Mouse (Mus musculus) forebrain, embryonic 11.5 days (tissue): ENCODE data around the gene Dicer1. TPM values are rescaled to one million over a fixed set of nuclear protein-coding genes. Genes with fewer than 3 reads are reported as not detected.

Source experiments
- ATAC-seq: fragments of 200-750 bp; cut with Nextera tagmentation; replicated peaks from 2 replicates; pipeline ENCODE4 v1.8.0; 2017; ENCODE audit warnings: moderate TSS enrichment; ENCODE audit not compliant: low FRiP score
- DNase-seq: peaks from one replicate; pipeline ENCODE4 v3.0.0-alpha.2; 2017; ENCODE audit warnings: low spot score
- H3K27ac ChIP-seq: fragments of 300-500 bp; sonication (generic); 2 replicates; pipeline ENCODE4 v1.5.1; 2014; ENCODE audit warnings: low read depth, low read length
- H3K27me3 ChIP-seq: fragments of 300-500 bp; sonication (generic); 2 replicates; pipeline ENCODE4 v1.6.1; 2014; ENCODE audit warnings: mild to moderate bottlenecking, low read length, mixed read lengths; ENCODE audit not compliant: control insufficient read depth, insufficient read depth
- H3K36me3 ChIP-seq: fragments of 300-500 bp; sonication (generic); 2 replicates; pipeline ENCODE4 v1.6.1; 2014; ENCODE audit warnings: mild to moderate bottlenecking, low read length, moderate library complexity, mixed read lengths; ENCODE audit not compliant: control insufficient read depth, insufficient read depth
- H3K4me1 ChIP-seq: fragments of 300-500 bp; sonication (generic); replicated peaks from 2 replicates; pipeline ENCODE4 v1.6.1; 2014; ENCODE audit warnings: low read length, mixed read lengths; ENCODE audit not compliant: control insufficient read depth, insufficient read depth
- H3K4me2 ChIP-seq: fragments of 300-500 bp; sonication (generic); 2 replicates; pipeline ENCODE4 v1.6.1; 2014; ENCODE audit warnings: low read depth, mild to moderate bottlenecking, low read length, moderate library complexity, mixed read lengths; ENCODE audit not compliant: severe bottlenecking
- H3K4me3 ChIP-seq: fragments of 300-500 bp; sonication (generic); 2 replicates; pipeline ENCODE4 v1.5.1; 2014; ENCODE audit warnings: low read depth, low read length
- H3K9ac ChIP-seq: fragments of 300-500 bp; sonication (generic); 2 replicates; pipeline ENCODE4 v1.6.1; 2014; ENCODE audit warnings: low read length
- H3K9me3 ChIP-seq: fragments of 300-500 bp; sonication (generic); 2 replicates; pipeline ENCODE4 v1.6.1; 2016; ENCODE audit warnings: low read length, mixed read lengths; ENCODE audit not compliant: control insufficient read depth
- WGBS: fragments of 180-500 bp; shearing (Covaris S2); extraction: QIAGEN DNeasy Blood & Tissue Kit; methylation state at CpG from one replicate; pipeline ENCODE4 v1.1.7; 2014; 5-methylcytosine and 5-hydroxymethylcytosine counted together
- polyA plus RNA-seq: library from polyadenylated mRNA; unstranded; fragments of >200 nt; fragmentation: Nextera tagmentation; extraction: Ambion mirVana; gene quantifications from 2 replicates; pipeline ENCODE4 v1.2.1, GENCODE M21; 2014

Dicer1 gene
- polyA plus RNA-seq, 1 experiment from 2014 or later = 39.2 TPM

DNA sequence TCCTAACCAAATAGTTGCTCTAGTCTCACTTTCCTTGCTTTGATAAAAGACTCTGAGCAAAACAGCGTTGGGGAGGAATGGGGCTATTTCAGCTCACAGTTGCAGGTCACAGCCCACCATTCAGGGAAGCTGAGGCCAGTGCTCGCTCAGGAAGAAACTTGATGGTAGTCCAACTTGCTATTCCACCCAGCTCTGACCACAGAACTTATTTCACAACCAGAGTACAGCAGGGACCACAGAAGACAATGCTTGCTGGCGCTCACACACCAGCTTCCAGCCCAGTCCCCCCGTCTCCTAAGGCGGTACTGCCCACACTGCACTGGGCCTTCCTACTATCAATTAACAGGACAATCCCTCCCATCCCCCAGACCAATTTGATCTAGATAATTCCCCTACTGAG, 36.3 kb downstream of the Dicer1 start:
- DNase-seq = no peak
- Histone ChIP-seq H3K27me3 (no peaks in the 10 kb centered on the region), H3K36me3 (peaks cover 3% of the 10 kb centered on the region; the same call in 1 of the 2 replicates), H3K4me3 (no peak overlapping the region), H3K27ac (no peak overlapping the region), H3K9ac (no peak overlapping the region), H3K4me2 (no peak overlapping the region), H3K9me3 (no peaks in the 10 kb centered on the region), H3K4me1 (no peaks in the 10 kb centered on the region)
- 86% methylated on average over 5 of the region's 5 CpGs for WGBS
- no peak for ATAC-seq

DNA sequence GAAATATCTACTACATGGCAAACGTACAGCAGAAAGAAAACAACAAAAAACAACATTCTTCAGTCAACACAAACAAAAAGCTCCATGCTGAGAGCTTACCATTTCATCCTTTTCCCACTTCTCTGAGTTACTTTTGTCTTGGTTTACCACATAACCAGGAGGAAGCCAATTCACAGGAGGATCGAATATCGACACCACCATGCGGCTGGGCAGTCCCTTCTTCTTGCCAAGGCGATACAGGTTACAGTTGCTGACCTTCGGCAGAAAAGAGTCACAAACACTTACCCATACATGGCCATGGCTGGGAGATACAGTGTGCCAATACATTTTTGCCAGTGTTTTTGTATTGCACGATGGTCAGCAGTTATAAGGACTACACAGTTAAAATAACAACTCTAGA, 51.5 kb downstream of the Dicer1 start:
- H3K4me2 ChIP-seq = no peak overlapping the region
- no peak for DNase-seq
- no peaks in the 10 kb centered on the region for H3K9me3 ChIP-seq
- WGBS = 75% methylated on average over 7 of the region's 7 CpGs
- no peaks in the 10 kb centered on the region for H3K27me3 ChIP-seq
- H3K4me1 ChIP-seq = no peaks in the 10 kb centered on the region
- ATAC-seq = no peak
- H3K36me3 ChIP-seq = peaks cover 18% of the 10 kb centered on the region; the same call in 1 of the 2 replicates
- H3K27ac ChIP-seq = no peak overlapping the region
- H3K9ac ChIP-seq = no peak overlapping the region
- no peak overlapping the region for H3K4me3 ChIP-seq

DNA sequence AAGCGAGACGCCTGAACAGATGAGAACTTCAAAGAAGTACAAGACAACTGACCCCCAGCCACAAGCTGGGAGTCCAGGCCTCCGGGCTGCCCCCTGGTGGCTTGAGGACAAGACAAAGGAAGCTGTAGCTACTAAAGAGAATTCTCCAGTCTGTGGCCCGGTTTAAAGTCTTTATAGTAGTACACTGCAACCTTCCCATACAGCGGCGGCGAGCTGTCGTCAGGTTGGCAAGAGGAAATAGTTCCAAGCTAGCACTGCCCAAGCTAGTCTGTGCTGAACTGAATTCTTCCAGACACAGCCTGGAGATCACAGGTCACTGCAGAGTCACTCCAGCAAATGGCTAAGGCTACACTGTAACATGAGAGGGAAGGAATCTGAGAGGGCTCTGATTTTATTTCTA, 52.0 kb downstream of the Dicer1 start:
- Histone ChIP-seq H3K9ac (no peak overlapping the region), H3K9me3 (no peaks in the 10 kb centered on the region), H3K4me1 (no peaks in the 10 kb centered on the region), H3K4me3 (no peak overlapping the region), H3K27ac (no peak overlapping the region), H3K4me2 (no peak overlapping the region), H3K36me3 (peaks cover 18% of the 10 kb centered on the region; the same call in 1 of the 2 replicates), H3K27me3 (no peaks in the 10 kb centered on the region)
- DNase-seq (peak; percentile 74), ATAC-seq (no peak)
- 50% methylated on average over 8 of the region's 8 CpGs for WGBS

DNA sequence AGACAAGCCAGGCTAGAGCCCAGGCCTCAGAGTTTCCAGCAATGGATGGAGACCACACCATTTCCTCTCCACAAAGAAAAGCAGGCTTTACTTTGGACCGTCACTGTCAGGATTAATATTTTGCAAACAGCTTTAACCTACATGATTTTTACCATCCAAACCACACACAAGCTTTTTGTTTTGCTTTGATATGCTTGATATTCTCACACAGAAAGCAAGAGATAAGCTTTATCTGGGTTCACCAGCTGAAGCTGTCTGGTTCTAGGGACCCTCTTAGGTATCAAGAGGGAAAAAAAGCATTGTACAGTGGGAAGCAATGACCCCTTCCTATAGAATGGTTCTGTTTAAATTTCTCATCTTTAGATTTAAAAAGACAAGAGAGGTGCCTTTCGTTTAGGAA, 56.2 kb downstream of the Dicer1 start:
- Histone ChIP-seq H3K9me3 (no peaks in the 10 kb centered on the region), H3K4me1 (no peaks in the 10 kb centered on the region), H3K9ac (no peak overlapping the region), H3K4me3 (no peak overlapping the region), H3K27ac (no peak overlapping the region), H3K4me2 (no peak overlapping the region), H3K27me3 (no peaks in the 10 kb centered on the region), H3K36me3 (peaks cover 11% of the 10 kb centered on the region; the same call in 1 of the 2 replicates)
- DNase-seq = no peak
- WGBS = 100% methylated on average over 2 of the region's 2 CpGs
- ATAC-seq = no peak

GRCm38 (mm10) chr12:104692864-104693263, 58.9 kb downstream of the Dicer1 start:
- no peak for DNase-seq
- H3K4me3 ChIP-seq = no peak overlapping the region
- no peak overlapping the region for H3K9ac ChIP-seq
- no peak overlapping the region for H3K4me2 ChIP-seq
- 74% methylated on average over 12 of the region's 12 CpGs for WGBS
- no peak overlapping the region for H3K27ac ChIP-seq
- no peak for ATAC-seq
- no peaks in the 10 kb centered on the region for H3K9me3 ChIP-seq
- no peaks in the 10 kb centered on the region for H3K4me1 ChIP-seq
- H3K27me3 ChIP-seq = no peaks in the 10 kb centered on the region
- H3K36me3 ChIP-seq = peaks cover 16% of the 10 kb centered on the region

GRCm38 (mm10) chr12:104690412-104690811, 61.3 kb downstream of the Dicer1 start:
- DNase-seq (no peak), ATAC-seq (no peak)
- WGBS = 92% methylated on average over 7 of the region's 7 CpGs
- Histone ChIP-seq H3K4me1 (no peaks in the 10 kb centered on the region), H3K36me3 (peaks cover 12% of the 10 kb centered on the region), H3K4me2 (no peak overlapping the region), H3K27ac (no peak overlapping the region), H3K4me3 (no peak overlapping the region), H3K9me3 (no peaks in the 10 kb centered on the region), H3K27me3 (no peaks in the 10 kb centered on the region), H3K9ac (no peak overlapping the region)

DNA sequence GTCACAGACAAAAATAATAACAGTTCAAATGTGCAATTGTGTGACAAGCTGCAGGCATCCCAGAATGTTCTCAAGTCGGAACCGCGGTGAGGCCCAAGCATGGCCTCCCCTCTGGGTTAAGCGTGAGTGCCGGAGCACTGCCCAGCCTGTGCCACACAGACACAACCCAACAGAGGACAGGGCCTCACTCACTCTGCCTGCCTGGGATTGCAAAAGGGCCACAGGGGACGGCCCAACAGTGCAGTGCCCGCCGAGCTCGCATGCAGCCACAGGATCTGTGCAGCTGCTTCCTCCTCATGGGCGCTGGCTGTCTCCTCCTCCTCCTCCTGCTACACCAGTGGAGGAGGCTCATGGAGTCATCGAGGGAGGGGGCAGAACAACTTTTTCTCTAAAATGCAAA, 62.9 kb downstream of the Dicer1 start:
- no peaks in the 10 kb centered on the region for H3K9me3 ChIP-seq
- peaks cover 8% of the 10 kb centered on the region for H3K36me3 ChIP-seq
- H3K27me3 ChIP-seq = no peaks in the 10 kb centered on the region
- DNase-seq (no peak), ATAC-seq (no peak)
- H3K4me2 ChIP-seq = no peak overlapping the region
- H3K9ac ChIP-seq = no peak overlapping the region
- no peaks in the 10 kb centered on the region for H3K4me1 ChIP-seq
- H3K4me3 ChIP-seq = no peak overlapping the region
- no peak overlapping the region for H3K27ac ChIP-seq
- WGBS = 94% methylated on average over 11 of the region's 11 CpGs

DNA sequence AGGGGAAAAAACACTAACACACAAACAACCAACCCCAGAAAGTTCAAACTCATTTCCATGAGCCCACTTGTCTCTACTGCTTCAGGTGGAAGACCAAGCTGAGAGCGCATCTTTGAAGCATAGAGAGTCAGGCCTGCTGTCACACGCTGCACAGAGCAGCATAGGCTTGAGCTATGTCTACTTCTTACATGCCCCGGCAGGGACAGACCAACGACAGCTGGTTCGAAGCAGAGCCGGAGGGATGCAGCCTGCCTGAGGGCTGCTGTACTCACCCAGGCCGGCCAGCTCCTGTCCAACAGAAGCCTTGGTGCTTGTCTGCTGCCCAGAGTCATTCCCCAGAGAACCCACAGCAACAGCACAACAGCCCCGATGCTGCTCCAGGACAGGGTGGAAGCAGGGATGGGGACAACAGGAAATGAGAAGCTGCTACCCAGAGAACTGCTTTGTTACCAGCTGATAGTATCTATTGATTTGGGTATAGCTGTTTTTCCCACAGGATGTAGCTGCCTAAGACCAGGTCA, 67.3 kb downstream of the Dicer1 start:
- H3K9me3 ChIP-seq = peaks cover 4% of the 10 kb centered on the region; the same call in 1 of the 2 replicates
- DNase-seq (no peak), ATAC-seq (no peak)
- H3K4me1 ChIP-seq = peaks cover 2% of the 10 kb centered on the region; the same call in 1 of the 2 replicates
- H3K36me3 ChIP-seq = no peaks in the 10 kb centered on the region; the same call in 1 of the 2 replicates
- no peak overlapping the region for H3K4me2 ChIP-seq
- no peaks in the 10 kb centered on the region for H3K27me3 ChIP-seq
- no peak overlapping the region for H3K27ac ChIP-seq
- H3K4me3 ChIP-seq = no peak overlapping the region
- H3K9ac ChIP-seq = no peak overlapping the region
- 82% methylated on average over 8 of the region's 8 CpGs for WGBS

- no peak for DNase-seq
- Histone ChIP-seq H3K9ac (no peak overlapping the region), H3K27ac (no peak overlapping the region), H3K4me1 (peaks cover 7% of the 10 kb centered on the region), H3K4me2 (no peak overlapping the region), H3K9me3 (peaks cover 4% of the 10 kb centered on the region; the same call in 1 of the 2 replicates), H3K36me3 (no peaks in the 10 kb centered on the region), H3K27me3 (no peaks in the 10 kb centered on the region), H3K4me3 (no peak overlapping the region)
- no peak for ATAC-seq
- WGBS = 84% methylated on average over 8 of the region's 8 CpGs
Observed at GRCm38 (mm10) chr12:104679819-104680132, 72.0 kb downstream of the Dicer1 start.
